Mouse (Mus musculus): ENCODE measurements at regions not wholly inside any gene's neighbourhood (a gene's known extent, or its start where the extent isn't known, plus 50 kb on each side); places are given as distances from the start of the nearest gene placed in this dataset.

GRCm38 (mm10) chr3:78509336-78509735 lies 777.0 kb downstream of the Rapgef2 start:
- peak; percentile 26 for DNase-seq (ENCODE audit: low spot score)

DNA sequence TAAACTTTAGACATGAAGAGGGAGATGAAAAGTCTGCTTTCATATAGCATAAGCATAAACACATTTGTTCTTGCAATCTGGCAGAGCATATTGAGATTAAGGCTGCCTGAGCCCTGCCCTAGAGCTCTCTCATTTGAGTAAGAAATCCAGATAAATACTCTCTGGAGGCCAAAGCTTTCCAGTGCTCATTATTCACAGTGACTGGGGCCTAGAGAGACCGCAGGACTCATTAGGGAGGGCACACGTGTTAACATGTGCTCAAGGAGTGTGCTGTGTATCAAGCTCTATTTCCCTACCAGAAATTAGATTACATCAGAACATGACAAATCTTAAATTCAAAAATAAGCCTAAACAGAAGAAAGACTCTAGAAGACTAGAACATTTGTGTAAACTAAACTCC lies 808.6 kb downstream of the Rapgef2 start:
- DNase-seq (ENCODE audit: low spot score), result peak; percentile 6

All from layer of hippocampus, adult 9-10 months (tissue).